Mouse (Mus musculus) urinary bladder, postnatal 4 days (tissue): ENCODE results near the gene Golm1.

Source experiments
- DNase-seq, 2 experiments: peaks; one replicate each; pipeline ENCODE4 v3.0.0; 2021 to 2022; ENCODE audit warnings: low spot score in 2 of 2

Golm1 gene

DNA sequence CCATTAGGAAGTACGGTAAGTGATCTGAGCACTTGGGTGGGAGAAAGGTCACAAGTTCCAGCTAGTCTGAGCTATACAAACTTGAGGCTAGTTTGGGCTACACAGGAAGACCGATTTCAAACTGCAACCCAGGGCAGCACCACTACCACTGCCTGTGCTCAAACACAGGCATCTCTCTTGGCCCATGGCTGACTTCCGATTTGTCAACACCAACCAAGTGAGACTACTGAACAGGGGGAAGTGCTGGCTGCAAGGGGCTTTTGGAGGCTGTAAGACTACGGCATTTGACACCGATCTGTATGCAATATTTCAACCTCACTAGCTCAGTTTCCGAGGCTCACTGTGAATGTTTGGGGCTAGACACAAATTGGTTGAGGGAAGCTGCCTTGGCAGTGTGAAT is 28.1 kb downstream of the Golm1 start:
- no peak for DNase-seq

- DNase-seq: no peak
Measured at GRCm38 (mm10) chr13:59646674-59647244, 28.9 kb downstream of the Golm1 start.

- no peak for DNase-seq
Measured at GRCm38 (mm10) chr13:59645491-59645890, 30.1 kb downstream of the Golm1 start.

GRCm38 (mm10) chr13:59642818-59643217 is 32.8 kb downstream of the Golm1 start:
- no peak for DNase-seq

GRCm38 (mm10) chr13:59640178-59640440 is 35.5 kb downstream of the Golm1 start:
- DNase-seq: no peak

GRCm38 (mm10) chr13:59639368-59640177 is 36.0 kb downstream of the Golm1 start:
- no peak for DNase-seq

DNA sequence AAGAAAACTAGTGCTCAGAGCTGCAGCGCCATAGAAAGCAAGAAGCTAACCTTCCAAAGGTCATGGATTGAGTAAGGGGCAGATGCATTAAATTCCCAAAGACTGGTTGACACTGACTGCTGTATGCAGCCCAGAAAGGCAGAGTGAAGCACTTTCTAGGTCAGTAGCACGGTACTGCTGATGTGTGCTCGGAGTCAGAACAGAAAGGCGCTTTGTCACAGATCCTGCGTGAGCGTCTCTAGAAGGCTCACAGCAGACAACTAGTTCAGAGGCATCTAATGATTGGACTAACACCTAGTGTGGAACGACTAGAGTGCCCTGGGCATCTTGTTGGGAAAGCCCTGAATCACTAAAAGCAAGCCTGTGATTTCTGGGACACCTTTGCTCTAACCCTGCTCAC is 37.8 kb downstream of the Golm1 start:
- DNase-seq: no peak

GRCm38 (mm10) chr13:59634637-59635036 is 41.0 kb downstream of the Golm1 start:
- no peak for DNase-seq

- DNase-seq: no peak
Measured at GRCm38 (mm10) chr13:59626739-59627138, 48.9 kb downstream of the Golm1 start.

GRCm38 (mm10) chr13:59624903-59625302 is 50.7 kb downstream of the Golm1 start:
- DNase-seq: no peak

- no peak for DNase-seq
Measured at GRCm38 (mm10) chr13:59624389-59624788, 51.2 kb downstream of the Golm1 start.

GRCm38 (mm10) chr13:59621643-59622489 is 53.7 kb downstream of the Golm1 start:
- no peak for DNase-seq

- DNase-seq: no peak
Measured at GRCm38 (mm10) chr13:59618463-59618862, 57.1 kb downstream of the Golm1 start.

DNA sequence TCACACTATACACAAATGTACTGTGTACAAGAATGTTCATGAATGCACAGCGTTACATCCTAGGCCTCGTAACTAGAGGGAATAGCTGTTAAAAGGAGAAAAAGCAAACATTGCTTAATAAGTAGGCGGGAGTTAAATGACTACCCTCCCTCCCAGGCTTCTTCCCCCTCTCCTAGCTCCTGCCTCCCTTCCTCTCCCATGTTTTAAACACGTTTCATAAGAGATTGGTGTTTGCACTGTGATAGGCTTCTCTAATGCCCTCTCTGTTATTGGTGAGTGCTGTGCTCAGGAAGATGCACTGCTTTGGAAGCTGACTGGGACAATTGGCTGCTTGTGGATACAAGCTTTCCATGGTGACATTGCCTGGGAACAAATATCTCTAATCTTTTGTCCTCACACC is 60.1 kb downstream of the Golm1 start:
- DNase-seq: no peak

DNA sequence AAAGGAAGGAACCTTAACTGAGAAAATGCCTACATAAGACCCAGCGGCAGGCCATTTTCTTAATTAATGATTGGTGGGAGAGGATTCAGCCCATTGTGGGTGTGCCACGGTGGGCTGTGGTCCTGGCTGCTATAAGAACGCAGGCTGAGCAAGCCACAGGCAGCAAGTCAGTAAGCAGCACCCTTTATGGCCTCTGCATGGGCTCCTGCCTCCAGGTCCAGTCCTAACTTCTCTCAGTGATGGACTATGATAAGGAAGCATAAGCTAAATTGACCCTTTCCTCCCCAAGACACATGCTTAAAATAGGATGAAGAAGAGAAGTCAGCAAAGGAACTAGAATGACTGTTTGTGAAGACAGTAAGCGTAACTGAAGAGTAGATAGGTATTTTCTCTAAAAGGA is 60.5 kb downstream of the Golm1 start:
- no peak for DNase-seq

DNA sequence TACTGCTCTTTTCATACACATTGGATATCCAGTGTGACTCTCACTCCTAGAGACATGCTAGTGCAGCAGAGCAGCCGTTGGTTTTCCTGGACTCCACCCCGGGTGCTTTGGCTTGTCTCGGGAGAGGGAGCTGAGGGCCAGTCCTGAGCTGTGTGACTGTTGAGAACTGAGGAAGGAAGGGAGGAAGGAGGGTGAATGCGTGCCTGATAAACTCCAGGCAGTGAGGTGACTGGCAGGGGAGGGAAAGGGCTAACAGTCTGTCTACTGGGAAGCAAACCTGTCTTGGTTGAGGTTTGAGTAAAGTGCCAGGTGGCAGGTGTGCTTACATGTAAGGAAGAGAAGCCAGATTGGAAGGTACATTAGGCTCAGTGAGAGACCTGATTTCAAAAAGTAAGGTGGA is 61.7 kb downstream of the Golm1 start:
- no peak for DNase-seq

GRCm38 (mm10) chr13:59610437-59610836 is 65.2 kb downstream of the Golm1 start:
- no peak for DNase-seq

GRCm38 (mm10) chr13:59609885-59610284 is 65.7 kb downstream of the Golm1 start:
- DNase-seq: no peak

DNA sequence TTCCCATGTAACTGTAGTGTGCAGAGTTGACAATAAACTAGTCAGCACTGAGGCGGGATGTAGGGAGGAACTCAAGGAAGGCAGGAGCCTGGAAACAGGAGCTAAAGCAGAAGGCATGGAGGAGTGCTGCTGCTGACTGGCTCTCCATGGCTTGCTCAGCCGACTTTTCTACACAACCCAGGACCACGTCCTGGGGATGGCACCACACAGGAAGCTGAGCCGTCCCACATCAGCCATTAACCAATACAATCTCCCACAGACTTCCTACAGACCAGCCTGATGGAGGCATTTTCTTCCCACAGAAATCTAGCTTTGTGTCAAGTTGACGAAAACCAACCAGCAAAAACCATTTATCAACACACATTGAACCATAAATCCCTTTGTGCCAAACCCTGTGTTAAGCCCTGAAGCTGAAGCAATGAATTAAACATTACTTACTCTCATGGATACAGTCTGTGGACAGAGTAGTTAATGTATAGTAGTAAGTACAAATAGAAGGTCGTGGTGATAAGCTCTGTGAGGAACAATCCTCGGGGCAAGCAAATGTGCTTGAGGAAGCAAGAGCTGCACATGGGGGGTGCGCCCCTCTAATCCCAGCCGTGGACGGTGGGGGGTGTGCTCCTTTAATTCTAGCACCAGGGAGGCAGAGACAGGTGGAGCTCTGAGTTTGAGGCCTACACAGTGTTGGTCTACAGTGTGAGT is 70.2 kb downstream of the Golm1 start:
- DNase-seq: no peak

GRCm38 (mm10) chr13:59604511-59604910 is 71.1 kb downstream of the Golm1 start:
- no peak for DNase-seq

DNA sequence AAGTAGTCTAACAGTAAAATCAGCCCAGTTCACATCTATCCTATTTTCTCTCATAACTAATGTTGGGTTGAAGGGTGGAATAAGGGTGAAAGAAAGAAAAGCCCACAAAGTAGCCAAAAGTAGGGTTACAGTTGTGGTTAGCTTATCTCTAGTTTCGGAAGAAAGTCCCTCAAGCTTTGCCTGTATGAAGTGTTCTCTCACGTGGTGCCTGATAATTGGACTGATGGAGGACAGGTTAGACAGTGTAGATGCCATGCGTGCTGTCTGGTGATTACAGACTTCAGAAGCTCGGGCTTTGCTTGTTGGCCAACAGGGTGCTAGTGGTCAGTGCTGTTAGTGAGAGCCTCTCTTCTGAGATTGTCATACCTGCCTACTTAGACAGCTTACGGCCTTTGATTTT is 72.5 kb downstream of the Golm1 start:
- no peak for DNase-seq

DNA sequence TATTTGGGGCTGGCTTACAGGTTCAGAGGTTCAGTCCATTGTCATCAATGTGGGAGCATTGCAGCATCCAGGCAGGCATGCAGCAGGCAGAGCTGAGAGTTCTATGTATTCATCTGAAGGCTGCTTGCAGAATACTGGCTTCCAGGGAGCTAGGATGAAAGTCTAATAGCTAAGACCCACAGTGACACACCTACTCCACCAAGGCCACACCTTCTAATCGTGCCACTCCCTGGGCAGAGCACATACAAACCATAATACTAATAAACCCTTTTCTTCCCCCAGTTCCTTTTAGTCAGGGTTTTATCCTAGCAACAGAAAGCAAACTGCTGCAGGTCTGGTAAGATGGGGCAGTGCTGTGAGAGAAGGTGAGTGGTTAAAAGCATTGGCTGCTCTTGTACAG is 83.0 kb downstream of the Golm1 start:
- no peak for DNase-seq
